Comparison of ENCODE assay signal across 12 mouse cellular contexts in genomic region chr19:45447222-45447621, GRCm38 (mm10).
DNase-seq lines count a peak whose midpoint lies in the region; ATAC-seq and TF ChIP-seq lines count a peak whose summit lies in the region.
"Had no signal": no experiment of that assay in that cellular context is flagged by ENCODE, and none has a peak within 500 bp of the region (broad histone marks: within the 10 kb centered on the region; RNA-seq: fewer than 3 reads in every experiment).

No protein-coding gene starts in this region.

- H3K27me3 ChIP-seq in hindbrain, embryonic 14.5 days (ENCODE audit: control insufficient read depth, insufficient read depth, low read length): no peaks in the 10 kb centered on the region
- no peaks in the 10 kb centered on the region for H3K27me3 ChIP-seq in hindbrain, embryonic 16.5 days (replicated peaks; ENCODE audit: control insufficient read depth, insufficient read depth, low read length)
- H3K27me3 ChIP-seq in forebrain, embryonic 15.5 days: no peaks in the 10 kb centered on the region
- H3K27me3 ChIP-seq in liver, postnatal 0 days (ENCODE audit: insufficient read depth, low read length): no peaks in the 10 kb centered on the region
- H3K27me3 ChIP-seq: CH12.LX; embryonic facial prominence, embryonic 15.5 days; Patski had no signal

- 60% methylated on average over 2 of the region's 2 CpGs for WGBS in hindbrain, embryonic 14.5 days
- WGBS in hindbrain, embryonic 16.5 days: 46% methylated on average over 2 of the region's 2 CpGs
- 32% methylated on average over 2 of the region's 2 CpGs for WGBS in forebrain, embryonic 15.5 days
- 91% methylated on average over 2 of the region's 2 CpGs for WGBS in liver, postnatal 0 days (ENCODE audit: insufficient replicate concordance)

- no peak overlapping the region for H3K4me2 ChIP-seq in hindbrain, embryonic 14.5 days (replicated peaks)
- H3K4me2 ChIP-seq in hindbrain, embryonic 16.5 days (ENCODE audit: low read length): no peak overlapping the region
- no peak overlapping the region for H3K4me2 ChIP-seq in forebrain, embryonic 15.5 days (replicated peaks)
- peak overlapping the region; percentile 70 for H3K4me2 ChIP-seq in liver, postnatal 0 days (ENCODE audit: low read depth, low read length)
- H3K4me2 ChIP-seq: embryonic facial prominence, embryonic 15.5 days had no signal

- intact Hi-C loops in left cerebral cortex, postnatal 4 days (cut with DNase I): no loop called here

- H3K9ac ChIP-seq in hindbrain, embryonic 14.5 days: no peak overlapping the region
- no peak overlapping the region for H3K9ac ChIP-seq in hindbrain, embryonic 16.5 days (ENCODE audit: low read depth, low read length)
- H3K9ac ChIP-seq in forebrain, embryonic 15.5 days (replicated peaks): no peak overlapping the region
- H3K9ac ChIP-seq in liver, postnatal 0 days (replicated peaks): peak overlapping the region; percentile 67
- H3K9ac ChIP-seq: embryonic facial prominence, embryonic 15.5 days had no signal

- no peak for ATAC-seq in hindbrain, embryonic 14.5 days (ENCODE audit: low FRiP score)
- no peak for ATAC-seq in hindbrain, embryonic 16.5 days
- peak; percentile 76; the same call in 1 of the 2 replicates for ATAC-seq in forebrain, embryonic 15.5 days (replicated peaks)
- no peak for ATAC-seq in liver, postnatal 0 days
- ATAC-seq: Patski had no signal

- DNase-seq in hindbrain, embryonic 14.5 days (ENCODE audit: low spot score): no peak
- peak; percentile 73 for DNase-seq in brain, embryonic 14.5 days (ENCODE audit: low read depth)
- no peak for DNase-seq in liver, postnatal 0 days
- DNase-seq in gastrocnemius, postnatal 25 days: no peak
- no peak for DNase-seq in left cerebral cortex, postnatal 4 days
- DNase-seq: right cerebral cortex, postnatal 4 days; thymus, postnatal 14 days had no signal

- no peaks in the 10 kb centered on the region for H3K36me3 ChIP-seq in hindbrain, embryonic 14.5 days (replicated peaks; ENCODE audit: control insufficient read depth, insufficient read depth)
- H3K36me3 ChIP-seq in hindbrain, embryonic 16.5 days (ENCODE audit: control insufficient read depth, insufficient read depth, low read length): no peaks in the 10 kb centered on the region
- H3K36me3 ChIP-seq in forebrain, embryonic 15.5 days: no peaks in the 10 kb centered on the region
- H3K36me3 ChIP-seq in liver, postnatal 0 days (replicated peaks; ENCODE audit: insufficient read depth, low read length): no peaks in the 10 kb centered on the region
- H3K36me3 ChIP-seq: embryonic facial prominence, embryonic 15.5 days had no signal

- TF ChIP-seq EP300 in liver, postnatal 0 days (IDR thresholded peaks at IDR 0.05; ENCODE audit: low read depth): no peak

- peak overlapping the region; percentile 49 for H3K27ac ChIP-seq in hindbrain, embryonic 14.5 days
- no peak overlapping the region for H3K27ac ChIP-seq in hindbrain, embryonic 16.5 days (ENCODE audit: low read depth, low read length)
- peak overlapping the region; percentile 87 for H3K27ac ChIP-seq in forebrain, embryonic 15.5 days (replicated peaks)
- no peak overlapping the region; the same call in 1 of the 2 replicates for H3K27ac ChIP-seq in liver, postnatal 0 days (ENCODE audit: low read depth)
- H3K27ac ChIP-seq: embryonic facial prominence, embryonic 15.5 days had no signal

- H3K9me3 ChIP-seq in hindbrain, embryonic 14.5 days (ENCODE audit: control insufficient read depth, low read length): no peaks in the 10 kb centered on the region
- no peaks in the 10 kb centered on the region for H3K9me3 ChIP-seq in hindbrain, embryonic 16.5 days (ENCODE audit: control insufficient read depth, low read length)
- no peaks in the 10 kb centered on the region for H3K9me3 ChIP-seq in forebrain, embryonic 15.5 days
- H3K9me3 ChIP-seq in liver, postnatal 0 days (ENCODE audit: low read length): no peaks in the 10 kb centered on the region
- H3K9me3 ChIP-seq: embryonic facial prominence, embryonic 15.5 days had no signal

- no peak for TF ChIP-seq CTCF in brain, embryonic 14.5 days (IDR thresholded peaks at IDR 0.05; ENCODE audit: borderline replicate concordance, extremely low read depth, insufficient read depth, insufficient read length)
- TF ChIP-seq CTCF in liver, postnatal 0 days (IDR thresholded peaks at IDR 0.05; ENCODE audit: low read depth): no peak

- no peak for TF ChIP-seq POLR2A in brain, embryonic 14.5 days (IDR thresholded peaks at IDR 0.05; ENCODE audit: borderline replicate concordance, extremely low read depth, insufficient read depth, insufficient read length, poor library complexity, severe bottlenecking)

- peaks cover 34% of the 10 kb centered on the region for H3K4me1 ChIP-seq in hindbrain, embryonic 14.5 days (replicated peaks; ENCODE audit: control insufficient read depth, insufficient read depth, low read length)
- H3K4me1 ChIP-seq in hindbrain, embryonic 16.5 days (ENCODE audit: control insufficient read depth, insufficient read depth, low read depth, low read length): peaks cover 15% of the 10 kb centered on the region
- H3K4me1 ChIP-seq in forebrain, embryonic 15.5 days: peaks cover 28% of the 10 kb centered on the region
- H3K4me1 ChIP-seq in liver, postnatal 0 days (ENCODE audit: insufficient read depth): peaks cover 19% of the 10 kb centered on the region

- no peak overlapping the region for H3K4me3 ChIP-seq in hindbrain, embryonic 14.5 days (replicated peaks; ENCODE audit: low read length)
- no peak overlapping the region for H3K4me3 ChIP-seq in hindbrain, embryonic 16.5 days (ENCODE audit: low read length)
- no peak overlapping the region for H3K4me3 ChIP-seq in forebrain, embryonic 15.5 days
- H3K4me3 ChIP-seq in liver, postnatal 0 days (ENCODE audit: low read depth, low read length): peak overlapping the region; percentile 51
- H3K4me3 ChIP-seq: embryonic facial prominence, embryonic 15.5 days had no signal

Comparison
In these comparisons a context has a peak if more than half of its experiments do, and no peak if none do; other contexts are left out.
1. H3K27ac ChIP-seq: peak in hindbrain, embryonic 14.5 days (single experiment) and forebrain, embryonic 15.5 days (single experiment); none in hindbrain, embryonic 16.5 days (single experiment) and liver, postnatal 0 days (single experiment).